In genomic region chr5:25006848-25007247, GRCm38 (mm10) we compare ENCODE assay signal across 9 mouse cellular contexts.
DNase-seq lines count a peak whose midpoint lies in the region; ATAC-seq and TF ChIP-seq lines count a peak whose summit lies in the region.
"Had no signal": no experiment of that assay in that cellular context is flagged by ENCODE, and none has a peak within 500 bp of the region (broad histone marks: within the 10 kb centered on the region; RNA-seq: fewer than 3 reads in every experiment).

No protein-coding gene starts in this region.

- no peak overlapping the region for H3K27ac ChIP-seq in MEL (ENCODE audit: control insufficient read depth, low read depth, low read length)
- H3K27ac ChIP-seq in forebrain, postnatal 0 days (ENCODE audit: low read depth, low read length) = no peak overlapping the region
- peak overlapping the region; percentile 67 for H3K27ac ChIP-seq in lung, embryonic 16.5 days (ENCODE audit: low read length)
- H3K27ac ChIP-seq: macrophage had no signal

- ATAC-seq in forebrain, postnatal 0 days = peak; percentile 53
- peak; percentile 75 for ATAC-seq in lung, embryonic 16.5 days (ENCODE audit: low read depth)

- peaks cover 5 to 12% of the 10 kb centered on the region in 2 experiments for H3K4me1 ChIP-seq in MEL (ENCODE audit: control insufficient read depth in 1 of 2, insufficient read depth in 2 of 2, low read length in 2 of 2)
- H3K4me1 ChIP-seq in forebrain, postnatal 0 days (ENCODE audit: insufficient read depth) = no peaks in the 10 kb centered on the region
- peaks cover 30% of the 10 kb centered on the region for H3K4me1 ChIP-seq in lung, embryonic 16.5 days (replicated peaks; ENCODE audit: control insufficient read depth, insufficient read depth, low read length)

- peak; percentile 60 for TF ChIP-seq RAD21 in MEL (IDR thresholded peaks at IDR 0.05; ENCODE audit: low read depth, low read length)

- H3K79me2 ChIP-seq in MEL (ENCODE audit: control insufficient read depth, insufficient read depth, low read length, poor library complexity) = no peaks in the 10 kb centered on the region

- TF ChIP-seq CTCF in MEL (IDR thresholded peaks at IDR 0.05 in 2 of 3, conservative IDR thresholded peaks at IDR 0.05 in 1 of 3; ENCODE audit: control insufficient read depth in 1 of 3, insufficient read depth in 1 of 3, low read depth in 2 of 3, low read length in 3 of 3, poor library complexity in 1 of 3, severe bottlenecking in 1 of 3) = peak; percentile 96 to 99 (median 97)
- peak; percentile 89 for TF ChIP-seq CTCF in forebrain, postnatal 0 days (IDR thresholded peaks at IDR 0.05; ENCODE audit: low read depth)

- H3K9ac ChIP-seq in MEL (ENCODE audit: control insufficient read depth, low read depth, low read length, poor library complexity, severe bottlenecking) = no peak overlapping the region
- no peak overlapping the region for H3K9ac ChIP-seq in forebrain, postnatal 0 days
- no peak overlapping the region for H3K9ac ChIP-seq in lung, embryonic 16.5 days (ENCODE audit: low read length)

- H3K4me2 ChIP-seq in forebrain, postnatal 0 days (ENCODE audit: low read depth) = no peak overlapping the region
- no peak overlapping the region for H3K4me2 ChIP-seq in lung, embryonic 16.5 days (ENCODE audit: low read depth, low read length)

- TF ChIP-seq POLR2A in MEL (IDR thresholded peaks at IDR 0.05; ENCODE audit: control insufficient read depth in 1 of 2, insufficient read depth in 1 of 2, low read depth in 1 of 2, low read length in 2 of 2, poor library complexity in 1 of 2) = no peak

- WGBS in forebrain, postnatal 0 days = 29% methylated on average over 8 of the region's 8 CpGs
- 29% methylated on average over 8 of the region's 8 CpGs for WGBS in lung, embryonic 16.5 days

- TF ChIP-seq EP300 in MEL (IDR thresholded peaks at IDR 0.05; ENCODE audit: low read depth in 1 of 2, low read length in 2 of 2) = no peak

- no peak overlapping the region for H3K4me3 ChIP-seq in MEL (ENCODE audit: control insufficient read depth in 1 of 2, insufficient read depth in 1 of 2, low read depth in 2 of 2, low read length in 2 of 2)
- H3K4me3 ChIP-seq in forebrain, postnatal 0 days (ENCODE audit: low read depth, low read length) = no peak overlapping the region
- no peak overlapping the region for H3K4me3 ChIP-seq in lung, embryonic 16.5 days (ENCODE audit: low read length)

- no peaks in the 10 kb centered on the region for H3K9me3 ChIP-seq in MEL (replicated peaks; ENCODE audit: insufficient read depth, low read length)
- H3K9me3 ChIP-seq in forebrain, postnatal 0 days (ENCODE audit: low read length) = no peaks in the 10 kb centered on the region
- H3K9me3 ChIP-seq in lung, embryonic 16.5 days (ENCODE audit: control insufficient read depth, low read length) = no peaks in the 10 kb centered on the region

- DNase-seq in MEL (ENCODE audit: low read depth, low spot score) = peak; percentile 89
- peak; percentile 80 to 87 for DNase-seq in cerebellum, adult 18-20 months
- DNase-seq in forebrain, postnatal 0 days = peak; percentile 75
- peak; percentile 79 to 86 for DNase-seq in heart, postnatal 36 days
- peak; percentile 86 for DNase-seq in layer of hippocampus, adult 11-12 months (ENCODE audit: low spot score)
- DNase-seq in ovary, postnatal 14 days (ENCODE audit: low spot score) = peak; percentile 72
- DNase-seq in thymus, postnatal 10 days (ENCODE audit: low spot score in 2 of 2) = peak; percentile 43 to 84

- peaks cover 0 to 9% of the 10 kb centered on the region in 2 experiments; a peak in 2 of 4 replicates for H3K36me3 ChIP-seq in MEL (ENCODE audit: control insufficient read depth in 1 of 2, insufficient read depth in 2 of 2, low read length in 2 of 2)
- no peaks in the 10 kb centered on the region for H3K36me3 ChIP-seq in forebrain, postnatal 0 days (ENCODE audit: insufficient read depth)
- no peaks in the 10 kb centered on the region for H3K36me3 ChIP-seq in lung, embryonic 16.5 days (ENCODE audit: control insufficient read depth, insufficient read depth, low read length)

- no peaks in the 10 kb centered on the region for H3K27me3 ChIP-seq in MEL (ENCODE audit: control insufficient read depth in 1 of 2, insufficient read depth in 2 of 2, low read length in 2 of 2)
- H3K27me3 ChIP-seq in forebrain, postnatal 0 days (ENCODE audit: insufficient read depth, low read length) = no peaks in the 10 kb centered on the region
- no peaks in the 10 kb centered on the region for H3K27me3 ChIP-seq in lung, embryonic 16.5 days (ENCODE audit: control insufficient read depth, insufficient read depth, low read depth, low read length)

- intact Hi-C loops in heart, postnatal 36 days (cut with DNase I) = loop anchor here (1.0 kb wide), 1 partner anchor 99 kb away; no protein-coding TSS in a partner anchor

TF ChIP-seq in MEL, 35 proteins besides CTCF, POLR2A, EP300 and RAD21:
- no peak for TF ChIP-seq USF1 (IDR thresholded peaks at IDR 0.05; ENCODE audit: low read depth, low read length)
- no peak for TF ChIP-seq GATA1 (IDR thresholded peaks at IDR 0.05; ENCODE audit: low read depth, low read length)
- no peak for TF ChIP-seq MAX (IDR thresholded peaks at IDR 0.05; ENCODE audit: low read length)
- TF ChIP-seq ZC3H11A (IDR thresholded peaks at IDR 0.05; ENCODE audit: low read depth, low read length) = peak; percentile 37
- TF ChIP-seq MYB (IDR thresholded peaks at IDR 0.05; ENCODE audit: low read depth, low read length) = no peak
- no peak for TF ChIP-seq NRF1 (IDR thresholded peaks at IDR 0.05; ENCODE audit: insufficient read depth, low read depth, low read length, poor library complexity, severe bottlenecking)
- no peak for TF ChIP-seq E2F4 (IDR thresholded peaks at IDR 0.05; ENCODE audit: borderline replicate concordance, low read depth, low read length)
- no peak for TF ChIP-seq UBTF (IDR thresholded peaks at IDR 0.05; ENCODE audit: borderline replicate concordance, insufficient read depth, low read depth, low read length)
- no peak for TF ChIP-seq BHLHE40 (IDR thresholded peaks at IDR 0.05; ENCODE audit: borderline replicate concordance, low read depth, low read length)
- no peak for TF ChIP-seq KAT2A (conservative IDR thresholded peaks at IDR 0.05; ENCODE audit: low read depth, low read length)
- no peak for TF ChIP-seq TAL1 (IDR thresholded peaks at IDR 0.05; ENCODE audit: low read length)
- TF ChIP-seq MYC (IDR thresholded peaks at IDR 0.05; ENCODE audit: low read depth, low read length) = peak; percentile 61; the same call in 1 of the 2 replicates
- no peak for TF ChIP-seq CHD1 (IDR thresholded peaks at IDR 0.05; ENCODE audit: low read depth, low read length)
- TF ChIP-seq ZKSCAN1 (IDR thresholded peaks at IDR 0.05; ENCODE audit: low read depth, low read length) = no peak
- no peak for TF ChIP-seq HCFC1 (IDR thresholded peaks at IDR 0.05; ENCODE audit: low read depth, low read length)
- no peak for TF ChIP-seq SIN3A (IDR thresholded peaks at IDR 0.05; ENCODE audit: low read length)
- no peak for TF ChIP-seq ELF1 (IDR thresholded peaks at IDR 0.05; ENCODE audit: low read depth, low read length)
- no peak for TF ChIP-seq TCF12 (IDR thresholded peaks at IDR 0.05; ENCODE audit: low read depth, low read length)
- no peak for TF ChIP-seq CHD2 (IDR thresholded peaks at IDR 0.05; ENCODE audit: low read length)
- no peak for TF ChIP-seq POLR2AphosphoS2 (IDR thresholded peaks at IDR 0.05; ENCODE audit: low read length)
- TF ChIP-seq RCOR1 (IDR thresholded peaks at IDR 0.05; ENCODE audit: low read depth, low read length) = no peak
- no peak for TF ChIP-seq NELFE (IDR thresholded peaks at IDR 0.05; ENCODE audit: low read depth, low read length)
- peak; percentile 89 for TF ChIP-seq SMC3 (IDR thresholded peaks at IDR 0.05; ENCODE audit: low read depth, low read length)
